Mouse (Mus musculus): ENCODE results near the gene Mis18a. TPM values are rescaled to one million over a fixed set of nuclear protein-coding genes. Genes with fewer than 3 reads are reported as not detected.

Mis18a gene
- polyA plus RNA-seq, 1 experiment: 18.8 TPM

DNA sequence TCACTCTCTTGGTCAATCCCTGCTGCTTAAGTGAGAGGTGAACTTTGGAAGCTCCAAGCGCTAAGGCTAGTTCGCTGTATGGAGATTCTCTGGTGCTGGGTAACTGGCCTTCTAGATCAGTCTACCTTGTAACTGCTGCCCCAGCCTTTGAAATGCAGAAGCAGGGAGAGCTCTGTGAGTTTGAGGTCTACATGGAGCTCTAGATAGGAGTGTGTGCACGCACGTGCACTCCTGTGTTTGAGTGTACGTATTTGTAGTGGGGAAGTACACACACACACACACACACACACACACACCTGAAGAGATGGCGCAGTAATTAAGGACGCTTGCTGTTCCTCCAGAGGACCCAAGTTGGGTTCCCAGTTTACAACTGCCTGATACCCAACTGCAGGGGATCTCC, 21.0 kb upstream of the Mis18a start:
- H3K36me3 ChIP-seq (replicated peaks; ENCODE audit: low read length): peaks cover 36% of the 10 kb centered on the region
- TF ChIP-seq GATA1 (IDR thresholded peaks at IDR 0.05; ENCODE audit: borderline replicate concordance, low read length) (no peak), FLI1 (IDR thresholded peaks at IDR 0.05; ENCODE audit: low read length) (no peak)

DNA sequence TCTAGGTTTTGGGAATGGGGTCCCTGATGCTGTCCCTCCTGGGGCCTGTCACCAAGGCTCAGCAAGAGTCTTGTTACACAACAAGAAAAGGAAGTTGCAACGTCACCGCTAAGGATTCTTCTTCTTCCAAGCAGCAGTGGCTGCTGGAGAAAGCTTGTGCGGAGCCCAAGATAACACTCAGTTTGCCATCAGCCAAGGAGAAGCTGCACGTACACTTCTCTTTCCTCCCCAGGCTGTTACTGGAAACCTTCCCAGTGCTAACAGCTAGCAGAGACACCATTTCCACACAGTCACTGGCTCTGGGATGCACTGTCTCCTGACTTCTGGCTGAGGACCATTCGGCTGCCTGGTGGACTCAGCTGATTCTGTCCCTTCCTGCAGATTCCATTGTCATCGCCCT, 19.9 kb upstream of the Mis18a start:
- Histone ChIP-seq H3K4me3 (replicated peaks) (peak overlapping the region; percentile 76), H3K36me3 (replicated peaks; ENCODE audit: low read length) (peaks cover 26% of the 10 kb centered on the region), H3K4me1 (peaks cover 54% of the 10 kb centered on the region), H3K9me3 (no peaks in the 10 kb centered on the region), H3K27me3 (replicated peaks) (no peaks in the 10 kb centered on the region)
- TF ChIP-seq FLI1 (IDR thresholded peaks at IDR 0.05; ENCODE audit: low read length) (no peak), GATA1 (IDR thresholded peaks at IDR 0.05; ENCODE audit: borderline replicate concordance, low read length) (no peak)

More for the DNA sequence above, 21.0 kb upstream of the Mis18a start:
- Histone ChIP-seq H3K9me3 (no peaks in the 10 kb centered on the region), H3K4me3 (replicated peaks) (no peak overlapping the region), H3K27me3 (replicated peaks) (no peaks in the 10 kb centered on the region), H3K4me1 (peaks cover 63% of the 10 kb centered on the region)

DNA sequence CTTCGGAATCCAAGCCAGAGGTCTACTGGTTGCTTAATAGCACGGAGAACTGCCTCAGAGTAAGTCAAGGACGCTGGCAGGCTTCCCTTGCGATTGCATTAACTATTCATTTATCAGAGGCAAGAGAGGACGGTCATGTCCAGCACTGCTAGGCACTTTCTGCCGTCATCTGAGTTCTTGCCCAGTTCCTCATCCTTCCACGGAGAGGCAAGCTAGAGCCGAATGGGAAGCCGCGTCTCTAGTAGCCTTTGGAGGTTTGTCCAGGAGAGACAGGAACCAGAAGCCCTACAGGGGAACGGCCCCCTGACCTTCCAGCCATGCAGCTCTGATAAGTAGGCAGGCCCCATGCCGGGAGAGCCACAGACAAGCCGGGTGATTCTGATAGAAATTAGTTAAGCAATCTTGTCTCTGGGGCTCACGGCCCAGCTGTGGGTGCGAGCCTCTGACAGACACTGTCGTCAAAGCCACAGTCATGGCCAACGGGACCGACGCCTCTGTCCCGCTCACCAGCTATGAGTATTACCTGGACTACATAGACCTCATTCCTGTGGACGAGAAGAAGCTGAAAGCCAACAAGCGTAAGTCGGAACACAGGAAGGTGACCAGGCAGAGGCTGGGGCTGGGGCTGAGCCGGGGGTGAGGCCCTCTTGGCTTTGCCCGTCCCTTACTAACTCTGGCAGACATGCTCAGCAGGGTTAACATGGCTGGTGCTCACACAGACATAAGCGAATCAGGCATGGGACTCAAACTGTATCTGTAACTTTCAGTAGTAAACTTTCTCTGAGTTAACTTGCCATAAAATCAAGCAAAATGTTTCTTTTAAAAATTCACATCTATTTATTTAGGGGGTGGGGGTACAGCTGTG, 11.1 kb upstream of the Mis18a start, which contains the start of gene Mrap:
Mrap (plus strand) TSS at position 116 of the 865 bp plus-strand sequence.
- peaks cover 4% of the 10 kb centered on the region for H3K27me3 ChIP-seq (replicated peaks)
- H3K4me1 ChIP-seq: peaks cover 36% of the 10 kb centered on the region
- H3K36me3 ChIP-seq (replicated peaks; ENCODE audit: low read length): no peaks in the 10 kb centered on the region
- TF ChIP-seq GATA1 (IDR thresholded peaks at IDR 0.05; ENCODE audit: borderline replicate concordance, low read length): no peak
- TF ChIP-seq FLI1 (IDR thresholded peaks at IDR 0.05; ENCODE audit: low read length): no peak
- peaks cover 16% of the 10 kb centered on the region for H3K9me3 ChIP-seq
- peak within 1 kb of the TSS; percentile 46 for H3K4me3 ChIP-seq (replicated peaks)

DNA sequence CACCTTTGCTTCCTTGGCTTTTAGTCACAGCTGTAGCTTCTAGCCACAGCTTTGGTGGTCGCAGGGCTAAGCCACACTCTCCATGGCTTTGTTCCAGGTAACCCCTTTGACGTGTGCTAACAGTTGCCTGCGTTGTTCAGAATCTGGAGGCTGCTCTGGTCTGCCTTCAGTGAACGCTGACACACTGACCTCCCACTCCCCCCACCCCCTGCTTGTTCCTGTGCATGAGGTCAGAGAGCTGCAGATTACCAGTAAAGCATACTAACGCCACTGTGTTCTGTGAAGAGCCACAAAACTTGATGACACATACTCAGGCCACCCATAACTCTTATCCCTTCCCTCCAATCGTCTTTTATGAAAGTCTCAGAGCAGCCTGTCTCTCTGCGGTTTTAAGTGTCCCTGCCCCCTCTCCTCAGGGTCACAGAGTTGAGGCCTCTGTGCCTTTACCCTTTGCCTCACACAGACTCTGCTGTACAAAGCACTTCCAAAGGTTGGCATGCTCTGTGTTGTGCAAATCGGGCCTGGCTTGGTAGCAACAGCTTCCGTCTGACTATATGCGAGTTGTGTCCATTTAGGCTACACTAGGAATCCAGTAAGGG, 9.6 kb upstream of the Mis18a start:
- H3K36me3 ChIP-seq (replicated peaks; ENCODE audit: low read length): no peaks in the 10 kb centered on the region
- H3K4me3 ChIP-seq (replicated peaks): peak overlapping the region; percentile 46
- peaks cover 4% of the 10 kb centered on the region for H3K27me3 ChIP-seq (replicated peaks)
- H3K9me3 ChIP-seq: peaks cover 23% of the 10 kb centered on the region
- H3K4me1 ChIP-seq: peaks cover 34% of the 10 kb centered on the region
- TF ChIP-seq GATA1 (IDR thresholded peaks at IDR 0.05; ENCODE audit: borderline replicate concordance, low read length) (no peak), FLI1 (IDR thresholded peaks at IDR 0.05; ENCODE audit: low read length) (no peak)

DNA sequence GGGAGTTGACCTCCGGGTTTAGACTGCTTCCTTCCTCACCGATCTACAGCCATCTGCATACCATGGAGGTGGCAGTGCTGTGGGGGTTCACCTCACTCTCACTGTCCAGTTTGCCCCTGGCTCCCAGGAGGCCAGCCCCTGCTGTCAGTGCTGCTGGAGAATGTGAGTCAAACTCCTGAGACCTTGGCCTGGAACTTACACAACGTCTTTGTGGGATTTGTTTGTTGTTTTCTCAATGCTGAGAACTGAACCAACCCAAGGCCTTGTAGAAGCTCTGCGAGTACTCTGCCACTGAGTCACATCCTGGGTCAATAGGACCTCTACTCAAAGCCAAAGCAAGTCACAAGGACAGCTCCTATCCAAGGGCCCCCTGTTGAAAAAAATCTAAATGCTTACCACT, 8.4 kb upstream of the Mis18a start:
- peaks cover 34% of the 10 kb centered on the region for H3K4me1 ChIP-seq
- no peaks in the 10 kb centered on the region for H3K36me3 ChIP-seq (replicated peaks; ENCODE audit: low read length)
- H3K9me3 ChIP-seq: peaks cover 33% of the 10 kb centered on the region
- TF ChIP-seq FLI1 (IDR thresholded peaks at IDR 0.05; ENCODE audit: low read length) (no peak), GATA1 (IDR thresholded peaks at IDR 0.05; ENCODE audit: borderline replicate concordance, low read length) (no peak)
- H3K27me3 ChIP-seq (replicated peaks): peaks cover 4% of the 10 kb centered on the region
- no peak overlapping the region for H3K4me3 ChIP-seq (replicated peaks)

DNA sequence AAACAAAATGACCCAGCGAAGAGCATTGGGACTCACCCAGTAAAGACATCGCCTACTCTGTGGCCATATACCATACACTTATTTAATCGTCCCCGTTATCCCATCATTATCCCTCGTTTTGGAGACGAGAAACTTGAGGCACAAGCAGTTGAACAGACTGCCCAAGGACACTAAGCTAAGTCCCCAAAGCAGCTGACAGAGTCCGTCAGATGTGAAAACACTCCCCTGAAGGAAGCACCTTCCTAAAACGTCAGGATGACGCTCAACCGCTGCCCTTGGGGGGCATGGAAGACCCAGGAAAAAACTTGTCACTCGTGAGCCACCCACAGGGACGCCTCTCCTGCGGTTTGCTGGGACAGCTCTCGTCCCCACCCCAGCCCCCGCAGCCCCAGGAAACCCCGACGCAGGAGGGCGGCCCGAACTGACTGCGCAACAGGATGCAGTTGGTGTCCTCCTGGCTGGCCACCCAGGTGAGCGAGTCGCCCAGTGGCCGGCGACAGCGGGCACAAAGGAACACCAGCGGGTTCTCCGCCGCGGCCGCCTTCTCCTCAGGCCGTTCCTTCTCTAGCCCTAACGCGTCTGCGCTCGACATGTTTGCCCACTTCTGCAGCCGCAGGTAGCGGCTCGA, 490 bp downstream of the Mis18a start:
- peaks cover 42% of the 10 kb centered on the region for H3K36me3 ChIP-seq (replicated peaks; ENCODE audit: low read length)
- H3K4me1 ChIP-seq: peaks cover 35% of the 10 kb centered on the region
- TF ChIP-seq FLI1 (IDR thresholded peaks at IDR 0.05; ENCODE audit: low read length) (no peak), GATA1 (IDR thresholded peaks at IDR 0.05; ENCODE audit: borderline replicate concordance, low read length) (no peak)
- peak overlapping the region; percentile 97 for H3K4me3 ChIP-seq (replicated peaks)
- no peaks in the 10 kb centered on the region for H3K27me3 ChIP-seq (replicated peaks)
- peaks cover 16% of the 10 kb centered on the region for H3K9me3 ChIP-seq

DNA sequence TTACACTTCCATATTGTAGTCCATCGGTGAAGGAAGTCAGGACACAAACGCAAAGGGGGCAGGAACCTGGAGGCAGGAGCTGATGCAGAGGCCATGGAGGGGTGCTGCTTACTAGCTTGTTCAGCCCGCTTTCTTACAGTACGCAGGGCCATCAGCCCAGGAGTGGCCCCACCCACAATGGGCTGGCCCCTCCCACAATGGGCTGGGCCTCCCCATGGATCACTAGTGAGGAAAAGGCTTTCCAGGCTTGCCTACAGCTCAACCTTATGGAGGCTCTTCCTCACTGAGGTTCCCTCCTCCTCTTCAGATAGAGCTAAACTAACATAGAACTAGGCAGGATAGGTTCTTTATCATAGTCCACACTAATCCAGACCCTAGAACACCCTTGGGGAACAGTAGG, 3.2 kb downstream of the Mis18a start:
- Histone ChIP-seq H3K27me3 (replicated peaks) (no peaks in the 10 kb centered on the region), H3K4me1 (peaks cover 35% of the 10 kb centered on the region), H3K36me3 (replicated peaks; ENCODE audit: low read length) (peaks cover 64% of the 10 kb centered on the region), H3K4me3 (replicated peaks) (no peak overlapping the region), H3K9me3 (peaks cover 1% of the 10 kb centered on the region; the same call in 1 of the 2 replicates)
- TF ChIP-seq FLI1 (IDR thresholded peaks at IDR 0.05; ENCODE audit: low read length): no peak
- TF ChIP-seq GATA1 (IDR thresholded peaks at IDR 0.05; ENCODE audit: borderline replicate concordance, low read length): no peak

DNA sequence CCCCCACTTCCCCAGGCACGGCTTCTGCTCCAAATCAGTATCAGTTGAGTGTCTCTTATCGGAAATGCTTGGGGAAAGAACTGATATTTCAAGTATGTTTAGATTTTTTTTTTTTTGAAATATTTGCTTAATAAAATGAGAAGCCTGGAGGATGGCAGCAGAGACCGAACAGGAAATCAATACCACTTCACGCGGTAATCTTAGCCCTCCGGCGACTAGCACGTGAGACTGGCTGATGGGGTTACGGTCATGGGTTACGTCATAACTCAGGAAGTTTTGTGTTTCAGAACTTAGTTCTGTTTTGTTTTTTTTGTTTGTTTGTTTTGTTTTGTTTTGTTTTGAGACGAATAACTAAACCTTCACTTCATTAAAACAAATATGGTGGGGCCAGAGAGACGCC, 16.9 kb downstream of the Mis18a start:
- Histone ChIP-seq H3K4me1 (peaks cover 15% of the 10 kb centered on the region), H3K4me3 (replicated peaks) (no peak overlapping the region), H3K36me3 (replicated peaks; ENCODE audit: low read length) (no peaks in the 10 kb centered on the region), H3K9me3 (peaks cover 20% of the 10 kb centered on the region), H3K27me3 (replicated peaks) (peaks cover 32% of the 10 kb centered on the region)
- no peak for TF ChIP-seq GATA1 (IDR thresholded peaks at IDR 0.05; ENCODE audit: borderline replicate concordance, low read length)
- no peak for TF ChIP-seq FLI1 (IDR thresholded peaks at IDR 0.05; ENCODE audit: low read length)

DNA sequence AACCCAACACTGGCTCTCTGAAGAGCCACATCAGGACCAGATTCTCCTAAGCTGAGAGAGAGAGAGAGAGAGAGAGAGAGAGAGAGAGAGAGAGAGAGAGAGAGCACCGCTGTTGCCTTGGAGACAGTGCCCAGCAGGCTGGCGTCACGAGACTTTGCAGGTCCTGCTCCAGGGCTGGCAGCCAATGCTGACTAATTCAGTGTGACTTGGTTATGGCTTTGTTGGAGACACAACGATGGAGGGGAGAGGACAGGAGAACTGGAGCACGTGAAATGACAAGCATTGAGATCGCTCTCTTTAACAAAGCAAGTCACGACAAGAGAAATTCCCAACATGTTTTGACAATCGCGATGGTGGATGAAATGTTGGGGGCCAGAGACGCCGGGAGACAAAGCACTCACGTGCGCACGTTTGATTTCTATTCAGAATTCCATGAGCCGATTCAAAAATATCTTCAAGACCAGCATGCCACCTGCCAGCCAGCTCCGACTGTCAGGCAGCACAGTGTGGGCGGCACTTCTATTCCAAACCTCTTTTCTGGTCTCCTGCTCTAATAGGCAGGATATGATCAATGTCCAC, 17.4 kb downstream of the Mis18a start:
- Histone ChIP-seq H3K4me1 (peaks cover 15% of the 10 kb centered on the region), H3K27me3 (replicated peaks) (peaks cover 33% of the 10 kb centered on the region), H3K36me3 (replicated peaks; ENCODE audit: low read length) (no peaks in the 10 kb centered on the region), H3K4me3 (replicated peaks) (no peak overlapping the region), H3K9me3 (peaks cover 24% of the 10 kb centered on the region)
- TF ChIP-seq FLI1 (IDR thresholded peaks at IDR 0.05; ENCODE audit: low read length): no peak
- TF ChIP-seq GATA1 (IDR thresholded peaks at IDR 0.05; ENCODE audit: borderline replicate concordance, low read length): no peak
